Mouse (Mus musculus) heart, postnatal 0 days (tissue): ENCODE results near the gene Pear1. TPM values are rescaled to one million over a fixed set of nuclear protein-coding genes. Genes with fewer than 3 reads are reported as not detected.
A peak's percentile ranks its signal among the peaks of the same experiment; 100 is the strongest.

ENCODE experiments used
- ATAC-seq: fragments of 200-750 bp; cut with Nextera tagmentation; 2 replicates; pipeline ENCODE4 v1.8.0; 2017; ENCODE audit warnings: low read depth, moderate number of reproducible peaks, moderate library complexity; ENCODE audit not compliant: insufficient read depth
- DNase-seq: peaks from one replicate; pipeline ENCODE4 v3.0.0-alpha.2; 2016; ENCODE audit warnings: low spot score
- H3K27ac ChIP-seq: fragments of 300-500 bp; sonication (generic); 2 replicates; pipeline ENCODE4 v1.5.1; 2014; ENCODE audit warnings: low read depth, mild to moderate bottlenecking
- H3K27me3 ChIP-seq: fragments of 300-500 bp; sonication (generic); 2 replicates; pipeline ENCODE4 v1.6.1; 2014; ENCODE audit warnings: low read length, mixed read lengths; ENCODE audit not compliant: control insufficient read depth, insufficient read depth
- H3K36me3 ChIP-seq: fragments of 300-500 bp; sonication (generic); replicated peaks from 2 replicates; pipeline ENCODE4 v1.6.1; 2014; ENCODE audit warnings: low read length, mixed read lengths; ENCODE audit not compliant: control insufficient read depth, insufficient read depth
- H3K4me1 ChIP-seq: fragments of 300-500 bp; sonication (generic); 2 replicates; pipeline ENCODE4 v1.6.1; 2014; ENCODE audit warnings: antibody characterized with exemption; ENCODE audit not compliant: control insufficient read depth, insufficient read depth
- H3K4me2 ChIP-seq: fragments of 300-500 bp; sonication (generic); 2 replicates; pipeline ENCODE4 v1.6.1; 2014; ENCODE audit warnings: low read depth, mild to moderate bottlenecking, low read length, moderate library complexity
- H3K4me3 ChIP-seq: fragments of 300-500 bp; sonication (generic); 2 replicates; pipeline ENCODE4 v1.5.1; 2014; ENCODE audit warnings: low read depth, low read length
- H3K9ac ChIP-seq: fragments of 300-500 bp; sonication (generic); replicated peaks from 2 replicates; pipeline ENCODE4 v1.6.1; 2014; ENCODE audit warnings: low read depth, low read length, mixed read lengths
- H3K9me3 ChIP-seq: fragments of 300-500 bp; sonication (generic); replicated peaks from 2 replicates; pipeline ENCODE4 v1.6.1; 2016; ENCODE audit warnings: low read length; ENCODE audit not compliant: control insufficient read depth
- CTCF ChIP-seq: IDR thresholded peaks from 2 replicates; pipeline ENCODE4 v1.5.1; 2016; ENCODE audit warnings: antibody characterized with exemption, control low read depth, low read depth
- EP300 ChIP-seq: IDR thresholded peaks from 2 replicates; pipeline ENCODE4 v1.6.1; 2016; ENCODE audit warnings: antibody characterized with exemption, low read depth
- WGBS: fragments of 180-500 bp; shearing (Covaris S2); extraction: QIAGEN DNeasy Blood & Tissue Kit; methylation state at CpG from one replicate; pipeline ENCODE4 v1.1.7; 2014; 5-methylcytosine and 5-hydroxymethylcytosine counted together
- polyA plus RNA-seq: library from polyadenylated mRNA; unstranded; fragments of >200 nt; fragmentation: Nextera tagmentation; extraction: Ambion mirVana; gene quantifications from 2 replicates; pipeline ENCODE4 v1.2.1, GENCODE M21; 2015
- total RNA-seq: library from RNA; depleted of rRNA; stranded (reverse); fragments of >200 nt; gene quantifications from 2 replicates; pipeline ENCODE4 v1.2.3, GENCODE M21; 2014; ENCODE audit warnings: low replicate concordance

The Pear1 gene
- total and polyA plus RNA-seq, 2 experiments from 2014 or later, result 10.8 to 42.7 TPM

GRCm38 (mm10) chr3:87804038-87804677 lies 19.9 kb downstream of the Pear1 start:
- Histone ChIP-seq H3K36me3 (no peaks in the 10 kb centered on the region), H3K9ac (no peak overlapping the region), H3K4me1 (no peaks in the 10 kb centered on the region), H3K4me2 (peak overlapping the region; percentile 57), H3K4me3 (peak overlapping the region; percentile 38), H3K27me3 (peaks cover 85% of the 10 kb centered on the region), H3K9me3 (no peaks in the 10 kb centered on the region), H3K27ac (no peak overlapping the region)
- DNase-seq (no peak), ATAC-seq (no peak)
- no peak for TF ChIP-seq CTCF
- TF ChIP-seq EP300, result no peak
- WGBS, result 4% methylated on average over 26 of the region's 26 CpGs

GRCm38 (mm10) chr3:87801681-87802080 lies 22.4 kb downstream of the Pear1 start:
- Histone ChIP-seq H3K27ac (no peak overlapping the region), H3K4me1 (no peaks in the 10 kb centered on the region), H3K9me3 (no peaks in the 10 kb centered on the region), H3K9ac (no peak overlapping the region), H3K36me3 (no peaks in the 10 kb centered on the region), H3K4me3 (no peak overlapping the region), H3K4me2 (no peak overlapping the region), H3K27me3 (peaks cover 94% of the 10 kb centered on the region)
- no peak for ATAC-seq
- TF ChIP-seq CTCF, result no peak
- TF ChIP-seq EP300, result no peak
- no peak for DNase-seq
- WGBS, result 55% methylated on average over 5 of the region's 5 CpGs

- Histone ChIP-seq H3K4me1 (no peaks in the 10 kb centered on the region; the same call in 1 of the 2 replicates), H3K9ac (no peak within 1 kb of the TSS), H3K9me3 (no peaks in the 10 kb centered on the region), H3K36me3 (no peaks in the 10 kb centered on the region), H3K27ac (no peak within 1 kb of the TSS), H3K27me3 (peaks cover 100% of the 10 kb centered on the region), H3K4me2 (peak within 1 kb of the TSS; percentile 50), H3K4me3 (peak within 1 kb of the TSS; percentile 26)
- WGBS, result under 1% methylated on average over 27 of the region's 29 CpGs
- DNase-seq (no peak), ATAC-seq (no peak; the same call in 1 of the 2 replicates)
- no peak for TF ChIP-seq EP300
- no peak for TF ChIP-seq CTCF
Observed at GRCm38 (mm10) chr3:87796736-87797334, 27.3 kb downstream of the Pear1 start, which contains the start of gene Insrr. Insrr (plus strand) TSS chr3:87796951.

- WGBS, result 16% methylated on average over 33 of the region's 33 CpGs
Observed at GRCm38 (mm10) chr3:87795336-87796277, 28.5 kb downstream of the Pear1 start.

GRCm38 (mm10) chr3:87794922-87795325 lies 29.2 kb downstream of the Pear1 start, which contains the start of gene Ntrk1:
Ntrk1 (minus strand) TSS chr3:87795162.
- Histone ChIP-seq H3K27ac (no peak within 1 kb of the TSS), H3K9ac (0 out of 2 replicates have a peak within 1 kb of the TSS, but pooled peaks have one; percentile 10), H3K36me3 (no peaks in the 10 kb centered on the region), H3K4me3 (peak within 1 kb of the TSS; percentile 26), H3K9me3 (no peaks in the 10 kb centered on the region), H3K27me3 (peaks cover 98% of the 10 kb centered on the region), H3K4me2 (peak within 1 kb of the TSS; percentile 34), H3K4me1 (no peaks in the 10 kb centered on the region; the same call in 1 of the 2 replicates)
- TF ChIP-seq EP300, result no peak
- no peak for TF ChIP-seq CTCF
- WGBS, result 1% methylated on average over 41 of the region's 47 CpGs
- ATAC-seq, result peak; percentile 40
- DNase-seq, result no peak

More at GRCm38 (mm10) chr3:87795336-87796277, 28.5 kb downstream of the Pear1 start:
- H3K9ac ChIP-seq, result no peak overlapping the region
- ATAC-seq, result 0 out of 2 replicates have a peak, but pooled peaks have one; percentile 18
- H3K27ac ChIP-seq, result no peak overlapping the region
- peak overlapping the region; percentile 34 for H3K4me2 ChIP-seq
- TF ChIP-seq CTCF (peak; percentile 72), EP300 (no peak)
- H3K36me3 ChIP-seq, result no peaks in the 10 kb centered on the region
- no peaks in the 10 kb centered on the region for H3K9me3 ChIP-seq
- no peaks in the 10 kb centered on the region; the same call in 1 of the 2 replicates for H3K4me1 ChIP-seq
- peaks cover 100% of the 10 kb centered on the region for H3K27me3 ChIP-seq
- peak overlapping the region; percentile 26 for H3K4me3 ChIP-seq
- peak; percentile 65 for DNase-seq
